Mouse (Mus musculus) thymus, postnatal 25 days (tissue): Measurements from ENCODE around the gene Gsk3b.

Experiments
- DNase-seq: peaks from one replicate; pipeline ENCODE4 v3.0.0; 2022

The Gsk3b gene

DNA sequence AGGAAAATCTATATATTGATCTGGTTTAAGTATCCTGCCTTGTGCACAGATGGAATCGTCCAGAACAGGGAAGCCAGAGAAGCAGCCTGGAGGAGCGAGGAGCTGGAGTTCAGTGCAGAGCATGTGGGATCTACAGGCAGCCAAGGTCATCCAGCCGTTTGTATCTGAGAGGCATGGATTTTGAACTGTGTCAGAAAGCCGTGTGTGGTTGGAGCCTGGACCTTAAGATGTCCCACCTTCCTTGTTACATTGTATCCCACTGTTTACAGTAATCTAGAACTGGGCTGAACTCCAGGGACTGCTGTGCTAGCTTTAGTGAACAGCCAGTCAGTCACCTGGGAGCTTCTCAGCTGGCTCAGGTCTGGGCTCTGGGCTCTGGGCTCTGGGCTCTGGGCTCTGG, 197.7 kb downstream of the Gsk3b start:
- DNase-seq = no peak

DNA sequence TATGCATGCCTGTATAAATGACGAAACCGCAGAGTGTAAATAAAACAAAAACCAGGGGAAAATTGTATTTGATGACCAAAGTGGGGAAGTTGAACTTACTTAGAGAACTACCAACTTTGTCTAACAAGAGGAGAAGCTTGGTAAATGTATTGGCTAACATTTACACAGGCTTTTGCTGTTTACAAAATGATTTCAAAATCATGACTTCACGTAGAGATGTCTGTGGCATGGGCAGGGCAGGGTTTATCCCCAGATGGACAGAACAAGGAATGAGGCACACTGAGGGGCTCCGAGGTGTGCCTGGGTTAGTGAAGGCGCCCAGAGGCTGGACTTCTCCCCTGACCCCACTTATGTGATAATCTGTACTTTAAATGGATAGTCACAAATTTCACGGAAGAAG, 198.6 kb downstream of the Gsk3b start:
- no peak for DNase-seq

DNA sequence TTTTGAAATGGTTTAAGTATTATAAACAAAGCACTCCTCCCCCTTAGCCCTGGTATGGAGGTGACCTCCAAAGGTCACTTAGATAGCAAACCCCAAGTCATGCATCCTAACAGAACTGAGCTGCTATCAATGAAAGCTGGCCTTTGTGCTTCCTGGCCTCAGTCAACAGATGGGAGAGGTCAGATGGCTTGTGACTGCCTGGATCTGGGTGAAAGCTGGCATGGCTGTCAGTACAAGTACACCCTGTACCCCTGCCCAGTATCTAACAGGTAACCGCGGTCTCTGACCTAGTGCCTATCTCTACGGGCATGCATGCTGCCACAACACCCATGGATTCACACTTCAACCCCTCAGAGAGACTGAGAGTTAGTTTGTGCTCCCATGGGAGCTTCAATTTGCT, 199.0 kb downstream of the Gsk3b start:
- no peak for DNase-seq

DNA sequence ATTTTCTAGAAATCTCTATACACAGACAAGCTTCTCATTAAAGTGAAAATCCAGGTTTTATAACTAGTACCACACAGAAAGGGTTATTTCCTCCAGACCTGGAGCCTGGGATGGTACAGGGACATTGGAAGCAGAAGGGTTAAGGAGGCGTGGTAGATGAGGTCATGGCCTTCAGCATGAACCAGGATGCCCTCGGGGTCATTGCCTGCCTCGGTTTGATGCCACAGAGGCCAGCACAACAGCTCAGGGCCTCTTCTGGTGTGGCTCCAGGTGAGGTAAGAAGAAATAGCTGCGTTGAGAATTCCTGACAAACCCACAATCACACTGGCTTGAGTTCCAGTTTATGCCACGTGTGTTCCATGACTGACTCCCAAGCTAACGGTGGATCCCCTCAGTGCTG, 200.1 kb downstream of the Gsk3b start:
- no peak for DNase-seq

DNA sequence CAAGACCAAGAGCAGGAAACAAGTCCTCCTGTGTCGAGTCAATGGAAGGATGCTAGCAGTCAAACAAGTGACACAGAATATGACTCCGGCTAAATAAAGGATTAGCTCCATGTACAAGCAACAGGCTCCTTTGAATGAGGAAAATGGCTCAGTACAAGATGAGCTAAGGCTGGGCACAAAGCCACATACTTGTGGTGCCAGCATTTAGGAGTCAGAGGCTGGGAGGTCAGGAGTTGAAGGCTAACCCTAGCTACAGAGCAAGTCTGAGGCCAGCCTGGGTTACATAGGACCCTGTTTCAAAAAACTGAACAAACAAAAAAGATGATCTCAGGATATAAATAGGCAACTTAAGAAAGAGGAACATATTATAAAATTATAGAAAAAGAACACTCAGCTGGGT, 201.3 kb downstream of the Gsk3b start:
- DNase-seq = no peak

DNA sequence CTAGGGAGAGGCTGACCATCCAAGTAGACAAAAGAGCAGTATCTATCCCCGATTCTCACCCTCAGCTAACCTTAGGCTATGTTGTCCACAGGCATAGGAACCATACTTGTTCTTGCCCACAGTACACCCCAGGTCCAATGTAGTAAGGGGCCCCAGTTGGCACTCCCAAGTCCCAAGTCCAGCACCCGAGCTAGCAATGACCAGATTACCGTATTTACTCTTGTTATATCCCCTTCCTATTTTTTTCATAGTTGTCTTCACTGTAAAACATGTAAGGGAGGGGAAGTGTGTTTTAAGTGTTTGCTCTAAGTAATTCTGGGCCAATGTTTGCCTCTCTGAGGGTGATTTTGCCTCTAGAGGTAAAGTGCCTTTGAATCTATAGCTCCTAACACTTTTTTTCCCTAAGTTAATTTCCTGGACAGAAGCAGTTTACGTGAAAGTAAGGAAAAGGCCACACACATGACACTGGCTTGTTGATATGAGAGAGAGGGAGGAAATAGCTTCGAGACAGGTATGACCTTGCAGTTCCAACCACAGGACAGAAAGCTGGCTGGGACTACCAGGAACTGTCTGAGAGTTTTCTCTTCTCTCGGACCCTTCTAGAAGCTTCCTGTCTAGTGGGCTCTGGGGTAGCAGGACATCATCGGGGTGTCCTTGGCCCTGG, 206.0 kb downstream of the Gsk3b start, which contains the start of gene Nr1i2:
TSS of gene Nr1i2 (minus strand) at position 140 of the 664 bp plus-strand sequence.
- no peak for DNase-seq

DNA sequence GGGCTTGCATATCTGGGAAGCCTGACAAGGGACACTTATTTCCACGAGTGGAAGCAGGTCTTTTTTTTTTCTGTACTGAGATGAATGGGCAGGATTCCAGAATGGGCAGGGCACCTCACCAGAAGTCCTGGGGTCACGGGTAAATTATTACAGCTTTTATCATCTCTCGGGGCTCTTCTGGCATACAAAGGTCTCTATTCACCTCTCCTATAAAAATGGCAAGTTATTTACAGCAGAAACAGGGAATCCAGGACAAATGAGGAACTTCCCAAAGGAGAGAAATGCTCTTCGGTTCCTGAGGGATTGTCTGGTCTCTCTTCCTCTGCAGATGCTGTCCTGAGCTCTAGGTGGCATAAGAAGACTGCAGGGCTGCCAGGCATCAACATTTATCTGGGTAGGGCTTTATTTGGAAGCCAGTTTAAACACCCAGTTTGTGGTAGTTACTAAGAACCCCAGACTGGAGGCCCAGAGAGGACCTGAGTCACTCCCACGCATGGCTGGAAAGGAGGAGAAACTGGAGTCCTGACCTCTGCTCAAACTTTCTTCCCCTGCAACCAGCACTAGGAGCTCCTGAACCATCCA, 206.6 kb downstream of the Gsk3b start:
- no peak for DNase-seq
